Mouse (Mus musculus) embryonic fibroblast, embryonic 13.5 days (primary cell): Measurements from ENCODE around the gene Lrrc8a.

Source experiments
- CTCF ChIP-seq: IDR thresholded peaks from 2 replicates; pipeline ENCODE4 v1.5.1; 2011; ENCODE audit warnings: mild to moderate bottlenecking, control low read depth, low read length, moderate library complexity, borderline replicate concordance; ENCODE audit not compliant: insufficient read depth
- POLR2A ChIP-seq: IDR thresholded peaks from 2 replicates; pipeline ENCODE4 v1.6.1; 2011; ENCODE audit warnings: low read depth, mild to moderate bottlenecking, control low read depth, low read length, moderate library complexity

- TF ChIP-seq CTCF: no peak
- no peak for TF ChIP-seq POLR2A
These were observed 1.9 kb upstream of the Lrrc8a start for GRCm38 (mm10) chr2:30235593-30235992.
